Mouse (Mus musculus) MEL (cell line): Measurements from ENCODE around the gene Psma2. TPM values are rescaled to one million over a fixed set of nuclear protein-coding genes. Genes with fewer than 3 reads are reported as not detected.

Experiments used
- DNase-seq: peaks from one replicate; pipeline ENCODE4 v3.0.0; 2011; ENCODE audit warnings: low read depth, low spot score
- H3K27ac ChIP-seq: 2 replicates; pipeline ENCODE4 v1.5.1; 2012; ENCODE audit warnings: low read depth, mild to moderate bottlenecking, control low read depth, low read length, moderate library complexity; ENCODE audit not compliant: control insufficient read depth
- H3K27me3 ChIP-seq, 2 experiments: fragments of 150-350 bp in 1 of 2; sonication (generic) in 1 of 2; 2 replicates each; pipeline ENCODE4 v1.6.1; 2012; ENCODE audit warnings: low read length in 2 of 2, mild to moderate bottlenecking in 2 of 2, improper control_type of control experiment in 1 of 2, moderate library complexity in 1 of 2; ENCODE audit not compliant: insufficient read depth in 2 of 2, control insufficient read depth in 1 of 2
- H3K36me3 ChIP-seq, 2 experiments: 2 replicates each; pipeline ENCODE4 v1.6.1; 2012 to 2014; ENCODE audit warnings: low read length in 2 of 2, improper control_type of control experiment in 1 of 2, inconsistent platforms in 1 of 2, mild to moderate bottlenecking in 1 of 2; ENCODE audit not compliant: insufficient read depth in 2 of 2, control insufficient read depth in 1 of 2
- H3K4me1 ChIP-seq, 2 experiments: fragments of 150-350 bp in 1 of 2; sonication (generic) in 1 of 2; 2 replicates each; pipeline ENCODE4 v1.6.1; 2012; ENCODE audit warnings: low read length in 2 of 2, improper control_type of control experiment in 1 of 2, mild to moderate bottlenecking in 1 of 2; ENCODE audit not compliant: insufficient read depth in 2 of 2, control insufficient read depth in 1 of 2
- H3K4me3 ChIP-seq, 2 experiments: fragments of 150-350 bp in 1 of 2; sonication (generic) in 1 of 2; 2 replicates each; pipeline ENCODE4 v1.5.1; 2012; ENCODE audit warnings: low read depth in 2 of 2, low read length in 2 of 2, mild to moderate bottlenecking in 2 of 2, moderate library complexity in 2 of 2, control low read depth in 1 of 2, improper control_type of control experiment in 1 of 2; ENCODE audit not compliant: control insufficient read depth in 1 of 2, insufficient read depth in 1 of 2
- H3K79me2 ChIP-seq: 2 replicates; pipeline ENCODE4 v1.6.1; 2012; ENCODE audit warnings: mild to moderate bottlenecking, low read length, moderate library complexity; ENCODE audit not compliant: control insufficient read depth, poor library complexity, insufficient read depth
- H3K9ac ChIP-seq: 2 replicates; pipeline ENCODE4 v1.6.1; 2012; ENCODE audit warnings: low read depth, mild to moderate bottlenecking, control low read depth, low read length, moderate library complexity; ENCODE audit not compliant: control insufficient read depth, poor library complexity, severe bottlenecking
- H3K9me3 ChIP-seq: fragments of 150-350 bp; sonication (generic); replicated peaks from 2 replicates; pipeline ENCODE4 v1.6.1; 2012; ENCODE audit warnings: mild to moderate bottlenecking, low read length, improper control_type of control experiment, moderate library complexity; ENCODE audit not compliant: insufficient read depth
- BHLHE40 ChIP-seq: IDR thresholded peaks from 2 replicates; pipeline ENCODE4 v1.6.1; 2012; ENCODE audit warnings: low read depth, mild to moderate bottlenecking, inconsistent platforms, low read length, improper control_type of control experiment, borderline replicate concordance
- CHD1 ChIP-seq: IDR thresholded peaks from 2 replicates; pipeline ENCODE4 v1.6.1; 2012; ENCODE audit warnings: low read depth, mild to moderate bottlenecking, inconsistent platforms, low read length, improper control_type of control experiment
- CHD2 ChIP-seq: IDR thresholded peaks from 2 replicates; pipeline ENCODE4 v1.6.1; 2011; ENCODE audit warnings: low read length, improper control_type of control experiment
- CTCF ChIP-seq, 3 experiments: IDR thresholded peaks in 2 of 3; conservative IDR thresholded peaks in 1 of 3; 2 replicates each; pipeline ENCODE4 v1.5.1; 2011 to 2012; ENCODE audit warnings: low read length in 3 of 3, low read depth in 2 of 3, mild to moderate bottlenecking in 2 of 3, improper control_type of control experiment in 1 of 3, inconsistent platforms in 1 of 3, mixed read lengths in 1 of 3, moderate library complexity in 1 of 3; ENCODE audit not compliant: control insufficient read depth in 1 of 3, insufficient read depth in 1 of 3, poor library complexity in 1 of 3, severe bottlenecking in 1 of 3
- E2F4 ChIP-seq: IDR thresholded peaks from 2 replicates; pipeline ENCODE4 v1.6.1; 2011; ENCODE audit warnings: low read depth, low read length, improper control_type of control experiment, borderline replicate concordance
- ELF1 ChIP-seq: IDR thresholded peaks from 2 replicates; pipeline ENCODE4 v1.6.1; 2014; ENCODE audit warnings: low read depth, mild to moderate bottlenecking, inconsistent platforms, low read length, improper control_type of control experiment, moderate library complexity
- EP300 ChIP-seq, 2 experiments: IDR thresholded peaks; 2 replicates each; pipeline ENCODE4 v1.6.1; 2011; ENCODE audit warnings: improper control_type of control experiment in 2 of 2, low read length in 2 of 2, low read depth in 1 of 2, mild to moderate bottlenecking in 1 of 2
- ETS1 ChIP-seq: IDR thresholded peaks from 2 replicates; pipeline ENCODE4 v1.6.1; 2012; ENCODE audit warnings: low read depth, mild to moderate bottlenecking, inconsistent platforms, low read length, improper control_type of control experiment, moderate library complexity
- GABPA ChIP-seq: IDR thresholded peaks from 2 replicates; pipeline ENCODE4 v1.6.1; 2012; ENCODE audit warnings: low read depth, mild to moderate bottlenecking, inconsistent platforms, low read length, improper control_type of control experiment, moderate library complexity
- GATA1 ChIP-seq: IDR thresholded peaks from 2 replicates; pipeline ENCODE4 v1.6.1; 2011; ENCODE audit warnings: low read depth, low read length, improper control_type of control experiment
- HCFC1 ChIP-seq: IDR thresholded peaks from 2 replicates; pipeline ENCODE4 v1.6.1; 2012; ENCODE audit warnings: low read depth, mild to moderate bottlenecking, inconsistent platforms, low read length, improper control_type of control experiment, moderate library complexity
- JUND ChIP-seq: IDR thresholded peaks from 2 replicates; pipeline ENCODE4 v1.6.1; 2011; ENCODE audit warnings: low read depth, mild to moderate bottlenecking, improper control_type of control experiment, low read length
- KAT2A ChIP-seq: conservative IDR thresholded peaks from 2 replicates; pipeline ENCODE4 v1.6.1; 2012; ENCODE audit warnings: low read depth, low read length, improper control_type of control experiment, inconsistent platforms
- MAFK ChIP-seq: IDR thresholded peaks from 2 replicates; pipeline ENCODE4 v1.6.1; 2011; ENCODE audit warnings: low read depth, mild to moderate bottlenecking, low read length, improper control_type of control experiment, borderline replicate concordance
- MAX ChIP-seq: IDR thresholded peaks from 2 replicates; pipeline ENCODE4 v1.6.1; 2011; ENCODE audit warnings: low read length, improper control_type of control experiment
- MAZ ChIP-seq: IDR thresholded peaks from 2 replicates; pipeline ENCODE4 v1.6.1; 2012; ENCODE audit warnings: low read depth, mild to moderate bottlenecking, inconsistent platforms, low read length, improper control_type of control experiment
- MEF2A ChIP-seq: IDR thresholded peaks from 2 replicates; pipeline ENCODE4 v1.6.1; 2014; ENCODE audit warnings: low read depth, mild to moderate bottlenecking, inconsistent platforms, low read length, improper control_type of control experiment; ENCODE audit not compliant: poor library complexity, insufficient replicate concordance, severe bottlenecking; ENCODE audit errors: extremely low read depth
- MYB ChIP-seq: IDR thresholded peaks from 2 replicates; pipeline ENCODE4 v1.6.1; 2011; ENCODE audit warnings: mild to moderate bottlenecking, low read depth, low read length, improper control_type of control experiment
- MYC ChIP-seq: IDR thresholded peaks from 2 replicates; pipeline ENCODE4 v1.6.1; 2011; ENCODE audit warnings: low read depth, mild to moderate bottlenecking, low read length, improper control_type of control experiment, moderate library complexity
- NRF1 ChIP-seq: IDR thresholded peaks from 2 replicates; pipeline ENCODE4 v1.6.1; 2014; ENCODE audit warnings: low read depth, mild to moderate bottlenecking, inconsistent platforms, low read length, improper control_type of control experiment, moderate library complexity; ENCODE audit not compliant: poor library complexity, insufficient read depth, severe bottlenecking
- POLR2A ChIP-seq, 2 experiments: IDR thresholded peaks; 2 replicates each; pipeline ENCODE4 v1.6.1; 2011 to 2012; ENCODE audit warnings: low read length in 2 of 2, mild to moderate bottlenecking in 2 of 2, control low read depth in 1 of 2, improper control_type of control experiment in 1 of 2, low read depth in 1 of 2, moderate library complexity in 1 of 2; ENCODE audit not compliant: control insufficient read depth in 1 of 2, insufficient read depth in 1 of 2, poor library complexity in 1 of 2
- POLR2AphosphoS2 ChIP-seq: IDR thresholded peaks from 2 replicates; pipeline ENCODE4 v1.6.1; 2011; ENCODE audit warnings: low read length, improper control_type of control experiment
- POLR2AphosphoS5 ChIP-seq: IDR thresholded peaks from 2 replicates; pipeline ENCODE4 v1.6.1; 2012; ENCODE audit warnings: low read depth, borderline replicate concordance, mild to moderate bottlenecking, inconsistent platforms, low read length, moderate library complexity, mixed read lengths
- RAD21 ChIP-seq: IDR thresholded peaks from 2 replicates; pipeline ENCODE4 v1.6.1; 2011; ENCODE audit warnings: mild to moderate bottlenecking, low read depth, low read length, improper control_type of control experiment
- RCOR1 ChIP-seq: IDR thresholded peaks from 2 replicates; pipeline ENCODE4 v1.6.1; 2012; ENCODE audit warnings: low read depth, mild to moderate bottlenecking, inconsistent platforms, low read length, improper control_type of control experiment
- SIN3A ChIP-seq: IDR thresholded peaks from 2 replicates; pipeline ENCODE4 v1.6.1; 2012; ENCODE audit warnings: low read length, improper control_type of control experiment, inconsistent platforms
- SMC3 ChIP-seq: IDR thresholded peaks from 2 replicates; pipeline ENCODE4 v1.6.1; 2011; ENCODE audit warnings: low read depth, low read length, improper control_type of control experiment
- TAL1 ChIP-seq: IDR thresholded peaks from 2 replicates; pipeline ENCODE4 v1.6.1; 2012; ENCODE audit warnings: mild to moderate bottlenecking, inconsistent platforms, low read length, moderate library complexity, mixed read lengths
- TBP ChIP-seq: IDR thresholded peaks from 2 replicates; pipeline ENCODE4 v1.8.0; 2011; ENCODE audit warnings: low read depth, low read length, improper control_type of control experiment
- TCF12 ChIP-seq: IDR thresholded peaks from 2 replicates; pipeline ENCODE4 v1.6.1; 2014; ENCODE audit warnings: low read depth, mild to moderate bottlenecking, inconsistent platforms, low read length, improper control_type of control experiment, moderate library complexity
- UBTF ChIP-seq: IDR thresholded peaks from 2 replicates; pipeline ENCODE4 v1.6.1; 2012; ENCODE audit warnings: low read depth, mild to moderate bottlenecking, inconsistent platforms, low read length, improper control_type of control experiment, moderate library complexity, borderline replicate concordance; ENCODE audit not compliant: insufficient read depth
- USF1 ChIP-seq: IDR thresholded peaks from 2 replicates; pipeline ENCODE4 v1.6.1; 2014; ENCODE audit warnings: low read depth, mild to moderate bottlenecking, inconsistent platforms, low read length, improper control_type of control experiment, moderate library complexity
- USF2 ChIP-seq, 2 experiments: IDR thresholded peaks; 2 replicates each; pipeline ENCODE4 v1.6.1; 2011 to 2012; ENCODE audit warnings: improper control_type of control experiment in 2 of 2, low read length in 2 of 2, borderline replicate concordance in 1 of 2, inconsistent platforms in 1 of 2, low read depth in 1 of 2, mild to moderate bottlenecking in 1 of 2; ENCODE audit not compliant: insufficient read depth in 1 of 2
- ZC3H11A ChIP-seq: IDR thresholded peaks from 2 replicates; pipeline ENCODE4 v1.6.1; 2012; ENCODE audit warnings: low read depth, mild to moderate bottlenecking, inconsistent platforms, low read length, improper control_type of control experiment
- ZKSCAN1 ChIP-seq: IDR thresholded peaks from 2 replicates; pipeline ENCODE4 v1.6.1; 2012; ENCODE audit warnings: low read depth, mild to moderate bottlenecking, inconsistent platforms, low read length, improper control_type of control experiment, moderate library complexity
- ZNF384 ChIP-seq: IDR thresholded peaks from 2 replicates; pipeline ENCODE4 v1.6.1; 2012; ENCODE audit warnings: low read depth, mild to moderate bottlenecking, inconsistent platforms, low read length, improper control_type of control experiment
- polyA plus RNA-seq, 2 experiments: library from polyadenylated mRNA; stranded (reverse) in 1 of 2; unstranded in 1 of 2; fragments of >175 nt in 1 of 2; fragments of >200 nt in 1 of 2; gene quantifications; 2 replicates each; pipeline versions ENCODE4 v1.2.1 to v1.2.4; 2012; ENCODE audit warnings: low replicate concordance in 2 of 2, low read depth in 1 of 2; ENCODE audit not compliant: insufficient read length in 2 of 2, insufficient read depth in 1 of 2, missing spikeins in 1 of 2
- total RNA-seq: library from RNA; depleted of rRNA; stranded (reverse); fragments of 300-350 nt; gene quantifications from 2 replicates; pipeline ENCODE4 v1.2.3, GENCODE M21; 2012; rRNA removed

Gene Psma2
- total RNA-seq (139 and 156 TPM in 2 replicates), polyA plus RNA-seq (100 to 1,000 TPM in 1 of 2 experiments, not detected in 1; 174 TPM)

GRCm38 (mm10) chr13:14612926-14613529 is at the start of gene Psma2, which contains the start of gene Mrpl32:
Gene Psma2 (plus strand): TSS chr13:14613240.
Gene Mrpl32 (minus strand): TSS chr13:14613165.
- peaks cover 9 to 25% of the 10 kb centered on the region in 2 experiments for H3K36me3 ChIP-seq
- no peak for TF ChIP-seq POLR2AphosphoS5
- TF ChIP-seq MEF2A = no peak
- peak; percentile 93 for TF ChIP-seq SIN3A
- TF ChIP-seq ETS1 = no peak
- TF ChIP-seq NRF1 = peak; percentile 95; the same call in 1 of the 2 replicates
- TF ChIP-seq CTCF (IDR thresholded peaks at IDR 0.05 in 2 of 3, conservative IDR thresholded peaks at IDR 0.05 in 1 of 3; ENCODE audit: control insufficient read depth in 1 of 3, insufficient read depth in 1 of 3, low read depth in 2 of 3, low read length in 3 of 3, poor library complexity in 1 of 3, severe bottlenecking in 1 of 3) = no peak
- TF ChIP-seq MAFK = no peak
- no peak for TF ChIP-seq USF2 (IDR thresholded peaks at IDR 0.05; ENCODE audit: borderline replicate concordance in 1 of 2, insufficient read depth in 1 of 2, low read depth in 1 of 2, low read length in 2 of 2)
- no peak for TF ChIP-seq MYB
- no peak for TF ChIP-seq CHD1
- no peak for TF ChIP-seq GABPA
- TF ChIP-seq TAL1 = no peak
- 0 out of 2 replicates have a peak, but pooled peaks have one; percentile 31 for TF ChIP-seq E2F4
- no peak for TF ChIP-seq EP300 (IDR thresholded peaks at IDR 0.05; ENCODE audit: low read depth in 1 of 2, low read length in 2 of 2)
- TF ChIP-seq MYC = peak; percentile 88
- TF ChIP-seq USF1 = no peak
- no peak for TF ChIP-seq ZC3H11A
- peak; percentile 100 for TF ChIP-seq ZNF384
- no peak for TF ChIP-seq GATA1
- TF ChIP-seq SMC3 = no peak
- peak; percentile 81 to 94 for TF ChIP-seq POLR2A (IDR thresholded peaks at IDR 0.05; ENCODE audit: control insufficient read depth in 1 of 2, insufficient read depth in 1 of 2, low read depth in 1 of 2, low read length in 2 of 2, poor library complexity in 1 of 2)
- TF ChIP-seq ELF1 = peak; percentile 96
- peak; percentile 99 for TF ChIP-seq KAT2A
- TF ChIP-seq TBP = peak; percentile 96
- no peak for TF ChIP-seq RCOR1
- TF ChIP-seq CHD2 = no peak; the same call in 1 of the 2 replicates
- TF ChIP-seq UBTF = no peak
- no peak for TF ChIP-seq RAD21
- peak; percentile 94 for TF ChIP-seq POLR2AphosphoS2
- no peak for TF ChIP-seq JUND
- TF ChIP-seq MAX = peak; percentile 21
- no peak for TF ChIP-seq BHLHE40
- peak; percentile 75; the same call in 1 of the 2 replicates for TF ChIP-seq ZKSCAN1
- no peak for TF ChIP-seq MAZ
- peak; percentile 99 for TF ChIP-seq HCFC1
- TF ChIP-seq TCF12 = peak; percentile 83

More at GRCm38 (mm10) chr13:14612926-14613529, at the start of gene Psma2, which contains the start of gene Mrpl32:
- H3K4me3 ChIP-seq = peak within 1 kb of the TSS; percentile 72 to 100
- peaks cover 35% of the 10 kb centered on the region for H3K79me2 ChIP-seq
- peak within 1 kb of the TSS; percentile 100 for H3K9ac ChIP-seq
- H3K4me1 ChIP-seq = peaks cover 0 to 3% of the 10 kb centered on the region in 2 experiments; a peak in 3 of 4 replicates
- peak; percentile 97 for DNase-seq
- H3K27me3 ChIP-seq = no peaks in the 10 kb centered on the region
- H3K9me3 ChIP-seq = no peaks in the 10 kb centered on the region
- peak within 1 kb of the TSS; percentile 72 for H3K27ac ChIP-seq
